Mouse (Mus musculus): ENCODE measurements at regions not wholly inside any gene's neighbourhood (a gene's known extent, or its start where the extent isn't known, plus 50 kb on each side); places are given as distances from the start of the nearest gene placed in this dataset.

GRCm38 (mm10) chr15:36945309-36945708 lies 62.3 kb downstream of the Zfp706 start:
- H3K79me2 ChIP-seq (ENCODE audit: control insufficient read depth, insufficient read depth, low read length, poor library complexity), result no peaks in the 10 kb centered on the region
- no peaks in the 10 kb centered on the region for H3K36me3 ChIP-seq (ENCODE audit: control insufficient read depth in 1 of 2, insufficient read depth in 2 of 2, low read length in 2 of 2)
- H3K27me3 ChIP-seq (ENCODE audit: control insufficient read depth in 1 of 2, insufficient read depth in 2 of 2, low read length in 2 of 2), result no peaks in the 10 kb centered on the region
- H3K9ac ChIP-seq (ENCODE audit: control insufficient read depth, low read depth, low read length, poor library complexity, severe bottlenecking), result no peak overlapping the region
- no peak overlapping the region for H3K27ac ChIP-seq (ENCODE audit: control insufficient read depth, low read depth, low read length)
- H3K4me3 ChIP-seq (ENCODE audit: control insufficient read depth in 1 of 2, insufficient read depth in 1 of 2, low read depth in 2 of 2, low read length in 2 of 2), result no peak overlapping the region
- TF ChIP-seq ZKSCAN1 (IDR thresholded peaks at IDR 0.05; ENCODE audit: low read depth, low read length) (no peak), USF1 (IDR thresholded peaks at IDR 0.05; ENCODE audit: low read depth, low read length) (peak; percentile 60; the same call in 1 of the 2 replicates)
- H3K4me1 ChIP-seq (ENCODE audit: control insufficient read depth in 1 of 2, insufficient read depth in 2 of 2, low read length in 2 of 2), result no peaks in the 10 kb centered on the region; a peak in 1 of 4 replicates
- no peaks in the 10 kb centered on the region for H3K9me3 ChIP-seq (replicated peaks; ENCODE audit: insufficient read depth, low read length)
- DNase-seq (ENCODE audit: low read depth, low spot score), result no peak

GRCm38 (mm10) chr15:36944556-36945171 lies 62.9 kb downstream of the Zfp706 start:
- Histone ChIP-seq H3K79me2 (ENCODE audit: control insufficient read depth, insufficient read depth, low read length, poor library complexity) (no peaks in the 10 kb centered on the region), H3K27ac (ENCODE audit: control insufficient read depth, low read depth, low read length) (no peak overlapping the region), H3K36me3 (ENCODE audit: control insufficient read depth in 1 of 2, insufficient read depth in 2 of 2, low read length in 2 of 2) (no peaks in the 10 kb centered on the region), H3K4me3 (ENCODE audit: control insufficient read depth in 1 of 2, insufficient read depth in 1 of 2, low read depth in 2 of 2, low read length in 2 of 2) (no peak overlapping the region), H3K9me3 (replicated peaks; ENCODE audit: insufficient read depth, low read length) (no peaks in the 10 kb centered on the region), H3K27me3 (ENCODE audit: control insufficient read depth in 1 of 2, insufficient read depth in 2 of 2, low read length in 2 of 2) (no peaks in the 10 kb centered on the region), H3K4me1 (ENCODE audit: control insufficient read depth in 1 of 2, insufficient read depth in 2 of 2, low read length in 2 of 2) (no peaks in the 10 kb centered on the region; a peak in 1 of 4 replicates), H3K9ac (ENCODE audit: control insufficient read depth, low read depth, low read length, poor library complexity, severe bottlenecking) (no peak overlapping the region)
- no peak for DNase-seq (ENCODE audit: low read depth, low spot score)
- no peak for TF ChIP-seq HCFC1 (IDR thresholded peaks at IDR 0.05; ENCODE audit: low read depth, low read length)
- TF ChIP-seq MAZ (IDR thresholded peaks at IDR 0.05; ENCODE audit: low read depth, low read length), result no peak
- no peak for TF ChIP-seq POLR2AphosphoS2 (IDR thresholded peaks at IDR 0.05; ENCODE audit: low read length)
- no peak for TF ChIP-seq KAT2A (conservative IDR thresholded peaks at IDR 0.05; ENCODE audit: low read depth, low read length)
- TF ChIP-seq TBP (IDR thresholded peaks at IDR 0.05; ENCODE audit: low read depth, low read length), result no peak

GRCm38 (mm10) chr15:36943492-36944112 lies 64.0 kb downstream of the Zfp706 start:
- no peaks in the 10 kb centered on the region for H3K27me3 ChIP-seq (ENCODE audit: control insufficient read depth in 1 of 2, insufficient read depth in 2 of 2, low read length in 2 of 2)
- H3K36me3 ChIP-seq (ENCODE audit: control insufficient read depth in 1 of 2, insufficient read depth in 2 of 2, low read length in 2 of 2), result peaks cover 0 to 5% of the 10 kb centered on the region in 2 experiments; a peak in 2 of 4 replicates
- H3K27ac ChIP-seq (ENCODE audit: control insufficient read depth, low read depth, low read length), result no peak overlapping the region
- peaks cover 0 to 5% of the 10 kb centered on the region in 2 experiments; a peak in 2 of 4 replicates for H3K4me1 ChIP-seq (ENCODE audit: control insufficient read depth in 1 of 2, insufficient read depth in 2 of 2, low read length in 2 of 2)
- no peak for DNase-seq (ENCODE audit: low read depth, low spot score)
- H3K4me3 ChIP-seq (ENCODE audit: control insufficient read depth in 1 of 2, insufficient read depth in 1 of 2, low read depth in 2 of 2, low read length in 2 of 2), result no peak overlapping the region
- no peaks in the 10 kb centered on the region for H3K9me3 ChIP-seq (replicated peaks; ENCODE audit: insufficient read depth, low read length)
- TF ChIP-seq TAL1 (IDR thresholded peaks at IDR 0.05; ENCODE audit: low read length), result no peak
- no peak for TF ChIP-seq CHD2 (IDR thresholded peaks at IDR 0.05; ENCODE audit: low read length)
- no peak for TF ChIP-seq CTCF (IDR thresholded peaks at IDR 0.05 in 2 of 3, conservative IDR thresholded peaks at IDR 0.05 in 1 of 3; ENCODE audit: control insufficient read depth in 1 of 3, insufficient read depth in 1 of 3, low read depth in 2 of 3, low read length in 3 of 3, poor library complexity in 1 of 3, severe bottlenecking in 1 of 3)
- TF ChIP-seq RAD21 (IDR thresholded peaks at IDR 0.05; ENCODE audit: low read depth, low read length), result no peak
- no peak for TF ChIP-seq TCF12 (IDR thresholded peaks at IDR 0.05; ENCODE audit: low read depth, low read length)
- no peak for TF ChIP-seq RCOR1 (IDR thresholded peaks at IDR 0.05; ENCODE audit: low read depth, low read length)
- no peak overlapping the region for H3K9ac ChIP-seq (ENCODE audit: control insufficient read depth, low read depth, low read length, poor library complexity, severe bottlenecking)
- H3K79me2 ChIP-seq (ENCODE audit: control insufficient read depth, insufficient read depth, low read length, poor library complexity), result no peaks in the 10 kb centered on the region

Measured in MEL (cell line).